Mouse (Mus musculus): ENCODE results near the gene Zfp273. TPM values are rescaled to one million over a fixed set of nuclear protein-coding genes. Genes with fewer than 3 reads are reported as not detected.

Gene Zfp273
- polyA plus RNA-seq, 1 experiment, result 0.19 TPM

GRCm38 (mm10) chr13:67850361-67850760 is 36.8 kb downstream of the Zfp273 start:
- Histone ChIP-seq H3K4me3 (ENCODE audit: extremely low read depth, insufficient read depth, insufficient read length) (no peak overlapping the region), H3K4me1 (ENCODE audit: control insufficient read depth, insufficient read depth, insufficient read length) (no peaks in the 10 kb centered on the region), H3K27ac (ENCODE audit: insufficient read depth, low read length) (no peak overlapping the region), H3K36me3 (ENCODE audit: control insufficient read depth, insufficient read depth, low read length) (no peaks in the 10 kb centered on the region), H3K27me3 (ENCODE audit: control insufficient read depth, insufficient read depth, low read length) (no peaks in the 10 kb centered on the region)
- WGBS, result 77% methylated on average over 3 of the region's 3 CpGs
- DNase-seq (ENCODE audit: low read depth in 1 of 2, low spot score in 2 of 2), result no peak
- TF ChIP-seq CTCF (IDR thresholded peaks at IDR 0.05; ENCODE audit: extremely low read depth, insufficient read depth, insufficient read length, insufficient replicate concordance) (no peak), POLR2A (IDR thresholded peaks at IDR 0.05; ENCODE audit: low read depth, low read length) (no peak)

DNA sequence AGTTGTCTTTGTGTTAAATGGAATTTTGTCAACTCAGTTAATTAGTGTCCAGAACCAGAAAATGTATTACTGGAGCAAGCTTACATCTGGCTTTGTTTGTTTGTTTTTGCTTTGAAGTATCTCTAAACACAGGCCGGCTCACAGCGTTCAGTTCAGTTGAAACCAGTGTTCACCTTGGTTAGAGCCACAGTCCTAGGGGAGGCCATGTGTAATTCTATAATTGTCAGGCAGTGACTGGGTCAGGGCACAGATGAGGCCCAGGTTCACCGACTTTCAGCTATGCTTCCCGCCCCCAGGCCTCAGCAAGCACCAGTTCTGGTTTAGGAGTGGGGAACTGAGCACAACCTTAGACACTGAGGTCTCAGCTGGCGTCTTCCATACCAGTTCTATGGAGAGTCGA is 39.6 kb downstream of the Zfp273 start:
- WGBS, result 84% methylated on average over 6 of the region's 6 CpGs
- Histone ChIP-seq H3K4me3 (ENCODE audit: extremely low read depth, insufficient read depth, insufficient read length) (no peak overlapping the region), H3K27me3 (ENCODE audit: control insufficient read depth, insufficient read depth, low read length) (no peaks in the 10 kb centered on the region), H3K36me3 (ENCODE audit: control insufficient read depth, insufficient read depth, low read length) (no peaks in the 10 kb centered on the region), H3K4me1 (ENCODE audit: control insufficient read depth, insufficient read depth, insufficient read length) (no peaks in the 10 kb centered on the region), H3K27ac (ENCODE audit: insufficient read depth, low read length) (no peak overlapping the region)
- DNase-seq (ENCODE audit: low read depth in 1 of 2, low spot score in 2 of 2), result no peak
- no peak for TF ChIP-seq CTCF (IDR thresholded peaks at IDR 0.05; ENCODE audit: extremely low read depth, insufficient read depth, insufficient read length, insufficient replicate concordance)
- TF ChIP-seq POLR2A (IDR thresholded peaks at IDR 0.05; ENCODE audit: low read depth, low read length), result no peak

DNA sequence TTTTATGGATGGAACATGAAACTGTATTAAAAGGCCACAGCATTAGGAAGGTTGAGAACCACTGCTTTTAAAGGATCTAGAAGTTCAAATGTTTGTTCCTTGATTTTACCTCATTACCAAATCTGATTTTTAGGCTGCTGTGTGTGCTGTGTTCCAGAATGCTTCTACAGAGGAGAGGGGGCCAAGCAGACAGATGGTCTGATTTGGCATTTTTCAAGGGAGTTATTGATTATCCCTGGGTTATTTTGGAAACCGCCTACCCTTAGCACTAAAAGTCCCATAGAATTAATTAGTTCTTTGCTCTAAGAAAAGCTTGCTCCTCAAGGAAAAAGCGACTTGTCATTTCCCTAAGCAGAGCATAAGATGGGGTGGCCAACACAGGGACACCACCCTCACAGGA is 40.4 kb downstream of the Zfp273 start:
- Histone ChIP-seq H3K4me3 (ENCODE audit: extremely low read depth, insufficient read depth, insufficient read length) (no peak overlapping the region), H3K4me1 (ENCODE audit: control insufficient read depth, insufficient read depth, insufficient read length) (no peaks in the 10 kb centered on the region), H3K36me3 (ENCODE audit: control insufficient read depth, insufficient read depth, low read length) (no peaks in the 10 kb centered on the region), H3K27ac (ENCODE audit: insufficient read depth, low read length) (no peak overlapping the region), H3K27me3 (ENCODE audit: control insufficient read depth, insufficient read depth, low read length) (no peaks in the 10 kb centered on the region)
- TF ChIP-seq CTCF (IDR thresholded peaks at IDR 0.05; ENCODE audit: extremely low read depth, insufficient read depth, insufficient read length, insufficient replicate concordance) (no peak), POLR2A (IDR thresholded peaks at IDR 0.05; ENCODE audit: low read depth, low read length) (no peak)
- DNase-seq (ENCODE audit: low read depth in 1 of 2, low spot score in 2 of 2), result no peak
- 89% methylated on average over 2 of the region's 2 CpGs for WGBS

DNA sequence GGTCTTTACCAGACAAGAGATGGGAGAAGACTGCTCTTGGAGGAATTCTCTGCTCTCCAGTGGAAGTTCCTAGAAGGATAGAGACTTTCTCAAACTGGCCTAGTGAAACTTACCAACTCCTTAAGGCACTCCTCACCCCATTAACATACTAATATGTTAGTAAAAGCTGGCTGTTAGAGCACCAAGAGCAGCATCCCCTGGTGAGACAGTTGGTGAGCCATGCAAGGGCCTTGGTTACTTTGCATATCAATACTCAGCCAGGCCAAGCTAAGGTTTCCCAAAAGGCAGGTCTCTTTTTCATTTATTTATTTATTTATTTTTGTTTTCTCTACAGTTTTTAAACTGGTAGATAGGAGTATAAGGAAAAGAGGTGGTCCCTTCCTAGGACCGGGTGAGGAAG is 43.8 kb downstream of the Zfp273 start:
- no peaks in the 10 kb centered on the region for H3K27me3 ChIP-seq (ENCODE audit: control insufficient read depth, insufficient read depth, low read length)
- DNase-seq (ENCODE audit: low read depth in 1 of 2, low spot score in 2 of 2), result no peak
- no peaks in the 10 kb centered on the region for H3K36me3 ChIP-seq (ENCODE audit: control insufficient read depth, insufficient read depth, low read length)
- TF ChIP-seq POLR2A (IDR thresholded peaks at IDR 0.05; ENCODE audit: low read depth, low read length) (no peak), CTCF (IDR thresholded peaks at IDR 0.05; ENCODE audit: extremely low read depth, insufficient read depth, insufficient read length, insufficient replicate concordance) (no peak)
- H3K4me3 ChIP-seq (ENCODE audit: extremely low read depth, insufficient read depth, insufficient read length), result no peak overlapping the region
- no peak overlapping the region for H3K27ac ChIP-seq (ENCODE audit: insufficient read depth, low read length)
- 38% methylated on average over 1 of the region's 1 CpGs for WGBS
- no peaks in the 10 kb centered on the region for H3K4me1 ChIP-seq (ENCODE audit: control insufficient read depth, insufficient read depth, insufficient read length)

GRCm38 (mm10) chr13:67862508-67862907 is 49.0 kb downstream of the Zfp273 start:
- H3K27ac ChIP-seq (ENCODE audit: insufficient read depth, low read length), result no peak overlapping the region
- no peak overlapping the region for H3K4me3 ChIP-seq (ENCODE audit: extremely low read depth, insufficient read depth, insufficient read length)
- H3K27me3 ChIP-seq (ENCODE audit: control insufficient read depth, insufficient read depth, low read length), result no peaks in the 10 kb centered on the region
- WGBS, result 86% methylated on average over 9 of the region's 9 CpGs
- TF ChIP-seq CTCF (IDR thresholded peaks at IDR 0.05; ENCODE audit: extremely low read depth, insufficient read depth, insufficient read length, insufficient replicate concordance) (no peak), POLR2A (IDR thresholded peaks at IDR 0.05; ENCODE audit: low read depth, low read length) (no peak)
- H3K4me1 ChIP-seq (ENCODE audit: control insufficient read depth, insufficient read depth, insufficient read length), result no peaks in the 10 kb centered on the region
- H3K36me3 ChIP-seq (ENCODE audit: control insufficient read depth, insufficient read depth, low read length), result no peaks in the 10 kb centered on the region
- no peak for DNase-seq (ENCODE audit: low read depth in 1 of 2, low spot score in 2 of 2)

GRCm38 (mm10) chr13:67863026-67863425 is 49.5 kb downstream of the Zfp273 start, which contains the start of gene BC048507:
TSS of gene BC048507 (plus strand) at chr13:67863326.
- 87% methylated on average over 11 of the region's 11 CpGs for WGBS
- Histone ChIP-seq H3K36me3 (ENCODE audit: control insufficient read depth, insufficient read depth, low read length) (no peaks in the 10 kb centered on the region), H3K27me3 (ENCODE audit: control insufficient read depth, insufficient read depth, low read length) (no peaks in the 10 kb centered on the region), H3K4me1 (ENCODE audit: control insufficient read depth, insufficient read depth, insufficient read length) (no peaks in the 10 kb centered on the region), H3K27ac (ENCODE audit: insufficient read depth, low read length) (no peak within 1 kb of the TSS), H3K4me3 (ENCODE audit: extremely low read depth, insufficient read depth, insufficient read length) (no peak within 1 kb of the TSS)
- DNase-seq (ENCODE audit: low read depth in 1 of 2, low spot score in 2 of 2), result no peak
- TF ChIP-seq CTCF (IDR thresholded peaks at IDR 0.05; ENCODE audit: extremely low read depth, insufficient read depth, insufficient read length, insufficient replicate concordance), result no peak
- no peak for TF ChIP-seq POLR2A (IDR thresholded peaks at IDR 0.05; ENCODE audit: low read depth, low read length)

GRCm38 (mm10) chr13:67864764-67865350 is 51.3 kb downstream of the Zfp273 start:
- WGBS, result 69% methylated on average over 5 of the region's 5 CpGs

More at GRCm38 (mm10) chr13:67864764-67865350, 51.3 kb downstream of the Zfp273 start:
- TF ChIP-seq CTCF (IDR thresholded peaks at IDR 0.05; ENCODE audit: extremely low read depth, insufficient read depth, insufficient read length, insufficient replicate concordance) (no peak), POLR2A (IDR thresholded peaks at IDR 0.05; ENCODE audit: low read depth, low read length) (no peak)
- DNase-seq (ENCODE audit: low read depth in 1 of 2, low spot score in 2 of 2), result no peak
- no peaks in the 10 kb centered on the region for H3K4me1 ChIP-seq (ENCODE audit: control insufficient read depth, insufficient read depth, insufficient read length)
- H3K4me3 ChIP-seq (ENCODE audit: extremely low read depth, insufficient read depth, insufficient read length), result no peak overlapping the region
- H3K27ac ChIP-seq (ENCODE audit: insufficient read depth, low read length), result no peak overlapping the region
- no peaks in the 10 kb centered on the region for H3K36me3 ChIP-seq (ENCODE audit: control insufficient read depth, insufficient read depth, low read length)
- H3K27me3 ChIP-seq (ENCODE audit: control insufficient read depth, insufficient read depth, low read length), result no peaks in the 10 kb centered on the region
